Mouse (Mus musculus): Measurements from ENCODE around the gene Hax1.

Gene Hax1

DNA sequence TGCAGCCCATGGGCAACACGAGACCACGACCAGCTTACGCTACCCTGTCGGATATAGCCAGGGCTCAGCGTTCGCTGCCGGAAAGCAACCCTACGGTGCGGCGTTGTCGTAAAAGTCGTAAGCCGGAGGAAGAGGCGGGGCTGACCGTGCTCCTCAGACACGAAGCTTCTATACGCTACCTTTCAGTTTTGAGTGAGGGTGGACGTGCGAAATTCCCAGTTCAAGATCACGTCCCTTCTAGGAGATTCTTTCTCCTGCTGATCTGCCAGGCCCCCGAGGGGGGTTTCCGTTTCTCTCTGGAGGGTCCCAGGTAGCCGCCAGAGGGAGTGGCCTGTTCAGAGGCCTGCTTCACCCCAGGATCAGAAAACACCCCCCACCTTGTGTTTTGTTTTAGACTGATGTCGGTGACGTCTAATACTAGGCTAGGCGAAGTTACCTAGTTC lies at the start of gene Hax1:
TSS of gene Hax1 (minus strand) at position 169 of the 443 bp plus-strand sequence.
- peak; percentile 94 to 95 for DNase-seq

- DNase-seq: no peak
These were observed 37.7 kb upstream of the Hax1 start for GRCm38 (mm10) chr3:90036263-90036662.

DNA sequence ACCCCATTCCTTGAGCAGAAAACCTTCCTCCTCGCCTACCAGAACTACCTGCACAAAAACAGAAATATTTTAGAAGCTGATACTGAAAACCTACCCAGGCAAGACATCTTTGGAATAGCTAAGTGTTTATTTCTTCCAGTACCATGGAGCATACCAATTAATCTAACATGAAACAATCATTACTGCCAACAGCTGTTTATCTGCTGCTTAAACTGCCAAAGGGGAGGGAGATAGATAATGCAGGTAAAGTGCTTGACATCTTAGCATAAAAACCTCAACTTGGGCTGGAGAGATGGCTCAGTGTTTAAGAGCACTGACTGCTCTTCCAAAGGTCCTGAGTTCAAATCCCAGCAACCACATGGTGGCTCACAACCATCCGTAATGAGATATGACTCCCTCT lies 36.1 kb upstream of the Hax1 start:
- DNase-seq: no peak

- DNase-seq: no peak
These were observed 18.0 kb upstream of the Hax1 start for GRCm38 (mm10) chr3:90016626-90017025.

GRCm38 (mm10) chr3:90010291-90010690 lies 11.7 kb upstream of the Hax1 start:
- no peak for DNase-seq

DNA sequence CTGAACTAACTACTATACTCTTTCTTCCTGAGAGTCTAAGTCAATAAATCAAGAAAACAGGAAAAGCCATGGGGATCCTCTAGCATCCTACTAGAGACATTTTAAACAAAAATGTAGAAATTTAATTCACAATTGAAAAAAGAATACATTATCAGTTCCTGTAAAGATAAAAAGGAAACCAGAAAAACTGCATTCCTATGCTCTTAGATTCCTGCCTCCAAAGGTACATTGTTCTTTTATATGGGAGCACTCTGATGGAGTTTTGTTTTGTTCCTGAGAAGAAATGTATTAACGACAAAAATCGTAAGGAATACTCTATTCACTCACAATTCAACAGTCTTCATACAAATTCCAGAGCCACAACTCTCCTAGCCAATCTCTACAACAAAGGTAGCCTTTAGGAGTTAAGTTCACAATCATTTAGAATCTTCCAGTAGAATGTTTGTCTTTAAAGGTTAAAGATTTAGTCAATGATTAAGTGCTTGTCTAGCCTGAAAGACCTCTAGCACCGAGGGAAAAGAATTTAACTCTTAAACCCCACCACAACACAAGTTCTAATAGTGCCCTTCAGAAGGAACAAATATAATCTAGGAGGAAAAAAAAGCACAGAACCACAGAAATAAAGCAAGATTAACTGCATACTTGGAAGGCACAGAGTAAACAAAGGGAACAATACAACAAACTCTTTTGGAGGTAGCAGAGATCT lies 5.7 kb upstream of the Hax1 start:
- no peak for DNase-seq

DNA sequence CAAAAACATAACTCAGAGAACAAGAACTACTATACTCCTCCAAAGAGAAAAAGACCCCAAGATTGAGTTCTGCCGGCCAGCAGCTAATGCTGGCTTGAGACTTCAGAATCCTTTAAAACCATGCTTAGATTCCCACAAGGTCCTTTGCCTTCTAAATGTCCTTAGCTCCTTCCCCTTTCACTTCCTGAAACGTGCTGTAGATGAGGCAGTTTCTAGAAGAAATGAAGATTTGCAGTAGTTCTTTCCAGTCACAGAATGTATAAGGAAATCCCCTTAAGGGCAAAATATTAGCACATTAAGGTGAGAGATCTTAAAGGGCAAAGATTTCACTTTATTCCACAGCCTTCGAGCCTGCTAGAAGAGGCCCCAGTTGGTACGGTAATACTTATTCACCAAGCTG lies 1.2 kb upstream of the Hax1 start:
- DNase-seq: no peak

DNA sequence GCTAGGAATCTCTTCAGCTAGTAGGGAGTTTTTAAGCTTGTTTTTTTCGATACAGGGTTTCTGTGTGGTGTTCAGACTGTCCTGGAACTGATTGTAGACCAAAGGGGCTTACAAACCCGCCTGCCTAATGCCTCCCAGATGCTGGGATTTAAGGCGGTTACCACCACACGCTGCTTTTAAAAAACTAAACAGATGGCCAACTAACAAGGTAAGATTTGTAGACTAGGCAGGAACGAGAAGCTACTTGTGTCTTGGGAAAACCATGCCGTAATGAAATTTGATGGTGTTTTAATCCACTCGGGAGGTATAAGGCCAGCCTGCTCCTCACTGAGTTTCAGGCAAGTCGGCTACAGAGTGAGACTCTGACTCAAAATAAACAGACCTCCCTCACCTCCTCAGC lies 510 bp upstream of the Hax1 start:
- DNase-seq: no peak

- no peak for DNase-seq
These were observed 637 bp downstream of the Hax1 start for GRCm38 (mm10) chr3:89997791-89998495.

DNA sequence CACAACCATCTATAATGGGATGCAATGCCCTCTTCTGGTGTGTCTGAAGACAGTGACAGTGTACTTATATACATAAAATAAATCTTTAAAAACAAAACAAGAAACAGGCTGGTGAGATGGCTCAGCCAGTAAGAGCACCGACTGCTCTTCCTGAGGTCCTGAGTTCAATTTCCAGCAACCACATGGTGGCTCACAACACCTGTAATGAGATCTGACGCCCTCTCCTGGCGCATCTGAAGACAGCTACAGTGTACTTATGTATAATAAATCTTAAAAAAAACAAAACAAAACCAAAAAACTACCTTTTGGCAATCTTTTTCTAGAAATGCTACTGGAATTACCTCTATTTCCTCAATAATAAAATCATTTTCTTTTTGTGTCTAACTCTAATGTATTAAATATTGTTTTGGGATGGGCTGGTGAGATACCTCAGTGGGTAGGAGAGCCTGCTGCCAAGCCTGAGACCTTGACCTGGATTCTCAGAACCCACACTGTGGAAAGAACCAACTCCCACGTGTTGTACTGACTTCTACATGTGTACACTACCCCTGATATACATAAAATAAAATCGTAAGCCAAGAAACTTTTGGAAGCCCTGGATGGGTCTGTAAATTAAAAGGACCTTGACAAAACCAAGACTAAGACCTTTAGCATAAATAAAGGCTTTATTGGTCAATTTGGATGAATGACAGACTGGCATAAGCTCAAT lies 3.6 kb downstream of the Hax1 start:
- DNase-seq: no peak

DNA sequence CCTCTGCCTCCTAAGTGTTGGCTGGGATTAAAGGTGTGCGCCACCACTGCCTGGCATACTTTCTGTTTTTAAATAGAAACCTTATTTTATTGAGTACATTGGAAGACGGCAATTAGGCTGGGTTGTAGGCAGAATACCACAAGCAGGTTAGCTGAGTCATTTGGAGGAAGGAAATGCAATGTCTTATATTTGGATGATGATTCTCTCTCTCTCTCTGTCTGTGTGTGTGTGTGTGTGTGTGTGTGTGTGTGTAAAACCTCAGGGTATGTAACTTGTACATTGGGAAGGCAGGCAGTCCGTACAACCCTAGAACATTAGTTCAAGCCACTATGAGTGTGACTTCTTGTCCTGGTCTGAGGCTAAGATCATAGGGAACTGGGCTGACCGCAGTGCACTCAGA lies 10.8 kb downstream of the Hax1 start:
- no peak for DNase-seq

GRCm38 (mm10) chr3:89987211-89987610 lies 11.4 kb downstream of the Hax1 start:
- DNase-seq: no peak

DNA sequence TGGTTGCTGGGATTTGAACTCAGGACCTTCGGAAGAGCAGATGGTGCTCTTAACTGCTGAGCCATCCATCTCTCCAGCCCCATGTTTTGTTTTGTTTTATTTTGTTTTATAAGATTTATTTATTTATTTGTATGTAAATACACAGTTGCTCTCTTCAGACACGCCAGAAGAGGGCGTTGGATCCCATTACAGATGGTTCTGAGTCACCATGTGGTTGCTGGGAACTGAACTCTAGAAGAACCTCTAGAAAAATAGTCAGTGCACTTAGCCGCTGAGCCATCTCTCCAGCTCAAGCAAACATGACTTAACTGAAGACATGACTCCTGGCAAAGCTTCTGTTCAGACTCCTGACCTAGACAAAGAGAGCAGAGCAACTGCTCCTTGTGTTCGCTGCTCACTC lies 16.2 kb downstream of the Hax1 start:
- no peak for DNase-seq

DNA sequence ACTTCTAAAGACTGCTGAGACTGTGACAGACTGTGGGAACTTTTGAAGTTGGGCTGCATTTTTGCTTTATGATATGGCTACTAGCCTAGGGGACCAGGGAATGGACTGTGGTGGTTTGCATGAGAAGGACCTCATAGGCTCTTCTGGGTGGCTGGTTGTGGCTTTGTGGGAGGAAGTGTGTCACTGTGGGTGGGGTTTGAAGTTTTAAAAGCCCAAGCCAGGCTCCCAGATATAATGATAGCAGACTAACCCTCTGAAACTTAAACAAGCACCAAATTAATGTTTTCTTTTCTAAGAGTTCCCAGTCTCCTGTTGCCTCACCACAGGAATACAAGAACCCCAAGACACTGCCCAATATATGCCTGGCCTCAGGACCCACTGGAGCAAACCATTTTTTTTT lies 21.7 kb downstream of the Hax1 start:
- no peak for DNase-seq

DNA sequence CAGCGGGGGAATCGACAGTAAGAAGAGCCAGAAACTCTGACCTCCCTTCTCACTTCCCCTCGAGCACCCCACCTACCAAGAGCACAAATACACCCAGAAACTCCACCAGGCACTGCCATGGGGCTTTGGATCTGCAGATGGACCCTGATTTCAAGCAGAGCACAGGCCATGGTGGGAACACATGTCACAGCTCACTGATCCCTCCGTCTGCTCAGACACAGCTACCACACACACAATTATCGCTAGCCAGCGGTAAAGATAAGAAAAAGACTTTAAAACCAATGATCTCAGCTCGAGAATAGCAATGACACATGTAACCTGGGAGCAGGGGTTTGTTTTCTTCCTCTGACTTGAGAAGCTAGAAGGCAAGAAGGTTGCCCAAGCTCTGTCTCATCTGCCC lies 30.1 kb downstream of the Hax1 start:
- no peak for DNase-seq

GRCm38 (mm10) chr3:89966946-89967345 lies 31.6 kb downstream of the Hax1 start:
- DNase-seq: peak in 1 of 2 experiments; percentile 17

- DNase-seq: no peak
These were observed 32.6 kb downstream of the Hax1 start for GRCm38 (mm10) chr3:89965972-89966371.

GRCm38 (mm10) chr3:89965557-89965956 lies 33.0 kb downstream of the Hax1 start:
- DNase-seq: no peak

DNA sequence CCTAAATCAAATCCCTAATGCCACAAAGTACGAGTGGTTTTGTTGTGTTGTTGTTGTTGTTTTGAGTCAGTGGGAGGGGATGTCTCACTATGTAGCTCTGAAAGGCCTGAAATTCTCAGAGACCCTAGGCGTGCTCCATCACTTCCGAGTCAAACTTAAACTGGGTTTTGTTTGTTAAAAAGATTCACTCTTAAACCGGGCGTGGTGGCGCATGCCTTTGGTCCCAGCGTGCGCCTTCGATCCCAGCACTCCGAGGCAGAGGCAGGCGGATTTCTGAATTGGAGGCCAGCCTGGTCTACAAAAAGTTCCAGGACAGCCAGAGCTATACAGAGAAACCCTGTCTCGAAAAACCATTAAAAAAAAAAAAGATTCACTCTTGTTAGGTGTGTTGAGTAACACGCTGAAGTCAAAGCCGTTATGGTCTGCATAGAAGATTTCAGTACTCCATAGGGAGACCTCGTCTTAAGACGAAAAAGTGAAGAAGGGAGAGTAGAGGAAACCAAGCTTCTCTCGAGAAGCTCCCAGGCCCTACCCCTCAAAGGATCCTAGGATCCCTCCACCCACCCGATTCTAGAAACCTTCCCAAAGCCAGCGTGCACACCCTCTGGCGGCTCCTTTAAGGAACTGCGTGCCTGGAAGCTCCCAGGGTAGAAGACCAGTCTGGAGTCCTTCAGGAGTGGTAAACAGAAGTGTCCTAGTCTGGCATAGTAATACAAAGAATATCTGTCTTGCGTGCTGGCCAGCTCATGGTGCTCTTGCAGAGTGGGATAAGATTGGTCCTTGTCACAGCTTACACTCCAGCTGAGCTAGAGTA lies 34.4 kb downstream of the Hax1 start:
- DNase-seq: peak; percentile 79 to 81

DNA sequence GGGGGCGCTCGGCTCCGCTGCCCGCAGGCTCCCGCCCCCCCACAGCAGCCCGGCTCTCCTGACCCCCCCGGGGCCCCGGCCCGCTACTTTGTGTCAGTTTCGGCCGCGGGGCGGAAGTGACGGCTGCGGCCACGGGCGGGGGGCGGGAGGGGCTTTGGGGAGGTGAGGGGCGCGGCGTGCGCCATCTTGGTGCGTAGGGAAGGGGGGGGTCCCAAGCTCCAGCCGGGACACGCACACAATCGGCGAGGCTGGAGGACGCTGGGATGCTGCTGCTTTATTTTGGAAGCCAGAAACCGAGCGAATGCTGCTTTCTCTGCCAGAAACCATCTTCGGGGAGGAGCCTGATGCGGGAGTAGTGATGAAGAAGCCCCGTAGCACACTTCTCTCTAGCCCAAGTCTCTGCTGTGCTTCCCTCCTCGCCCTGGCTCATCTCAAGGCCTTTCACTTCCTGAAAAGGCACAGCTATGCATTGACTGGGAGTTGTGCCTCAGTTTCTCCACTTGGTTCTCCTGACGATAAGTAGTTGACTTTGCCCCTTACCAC lies 35.3 kb downstream of the Hax1 start, which contains the start of gene Atp8b2:
TSS of gene Atp8b2 (minus strand) at position 288 of the 543 bp plus-strand sequence.
- peak; percentile 77 to 86 for DNase-seq

DNA sequence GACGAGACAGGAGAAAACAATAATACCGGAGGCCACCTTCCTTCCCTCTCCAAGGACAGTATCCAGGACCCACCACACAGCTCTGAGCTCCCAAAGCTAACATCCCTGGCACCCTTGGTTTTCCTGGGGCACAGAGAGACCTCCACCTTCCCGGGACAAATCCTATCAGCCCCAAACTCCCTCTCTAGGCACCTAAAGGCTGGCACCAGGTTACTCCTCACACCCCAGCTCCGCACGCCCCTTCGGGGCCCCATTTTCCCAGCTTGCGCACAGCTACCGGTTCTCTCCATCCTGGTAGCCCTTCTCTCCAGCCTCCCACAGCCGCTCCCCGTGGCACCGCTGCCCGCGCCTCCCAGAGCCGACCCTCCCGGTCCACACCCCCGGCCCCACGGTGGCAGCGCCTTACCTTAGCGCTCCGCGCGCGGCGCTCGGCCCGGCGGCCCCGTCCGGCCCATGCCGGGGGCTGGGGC lies 35.8 kb downstream of the Hax1 start:
- no peak for DNase-seq

- DNase-seq: peak; percentile 58 to 67
These were observed 36.4 kb downstream of the Hax1 start for GRCm38 (mm10) chr3:89962059-89962750.
